Mouse (Mus musculus) adrenal gland, adult 10 weeks (tissue): ENCODE data around the gene Tbc1d16. TPM values are rescaled to one million over a fixed set of nuclear protein-coding genes. Genes with fewer than 3 reads are reported as not detected.

Experiments
- polyA plus RNA-seq: library from polyadenylated mRNA; stranded (reverse); fragments of 350-450 nt; fragmentation: Illumina TruSeq; extraction: RNeasy Lipid Tissue Mini Kit (QIAGEN cat#74804); gene quantifications from one replicate; pipeline ENCODE4 v1.2.3, GENCODE M21; 2014; ENCODE audit warnings: low read depth, low replicate concordance

Tbc1d16 gene
- 2.5 TPM for polyA plus RNA-seq

DNA sequence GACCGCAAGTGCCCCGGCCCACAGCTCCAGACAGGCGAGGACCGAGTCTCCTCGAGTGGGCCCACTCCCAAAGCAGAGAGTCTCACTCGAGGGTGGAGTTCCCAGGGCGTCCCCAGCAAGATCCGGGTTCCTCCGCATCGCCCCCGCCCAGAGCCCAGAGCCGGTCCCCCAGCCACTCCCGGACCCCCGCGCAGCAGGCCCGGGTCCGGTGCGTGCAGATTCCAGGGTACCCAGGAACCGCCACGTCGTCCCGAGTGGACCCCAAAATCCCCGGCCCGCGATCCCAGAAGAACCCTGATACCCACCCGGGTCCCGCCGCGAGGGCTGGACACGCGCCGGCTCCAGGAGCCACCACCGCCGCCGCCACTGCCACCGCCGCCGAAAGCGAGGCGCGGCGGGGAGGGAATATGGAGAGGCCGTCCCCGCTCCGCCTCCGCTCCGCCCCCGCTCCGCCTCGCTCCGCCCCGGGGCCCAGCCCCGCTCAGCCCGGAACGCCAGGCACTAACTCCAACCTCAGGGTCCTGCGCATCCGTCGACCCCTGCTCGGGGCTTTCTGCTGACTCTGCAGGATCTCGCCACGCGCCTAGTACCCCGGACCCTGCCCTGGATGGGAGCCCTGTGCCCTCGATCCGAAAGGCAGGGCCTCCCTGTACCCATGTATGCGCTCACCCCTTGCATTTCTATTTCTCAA, at the start of gene Tbc1d16, which contains the start of gene Ccdc40:
TSS of gene Tbc1d16 (minus strand) at position 409 of the 691 bp plus-strand sequence.
TSS of gene Ccdc40 (plus strand) at position 482 of the 691 bp plus-strand sequence.

DNA sequence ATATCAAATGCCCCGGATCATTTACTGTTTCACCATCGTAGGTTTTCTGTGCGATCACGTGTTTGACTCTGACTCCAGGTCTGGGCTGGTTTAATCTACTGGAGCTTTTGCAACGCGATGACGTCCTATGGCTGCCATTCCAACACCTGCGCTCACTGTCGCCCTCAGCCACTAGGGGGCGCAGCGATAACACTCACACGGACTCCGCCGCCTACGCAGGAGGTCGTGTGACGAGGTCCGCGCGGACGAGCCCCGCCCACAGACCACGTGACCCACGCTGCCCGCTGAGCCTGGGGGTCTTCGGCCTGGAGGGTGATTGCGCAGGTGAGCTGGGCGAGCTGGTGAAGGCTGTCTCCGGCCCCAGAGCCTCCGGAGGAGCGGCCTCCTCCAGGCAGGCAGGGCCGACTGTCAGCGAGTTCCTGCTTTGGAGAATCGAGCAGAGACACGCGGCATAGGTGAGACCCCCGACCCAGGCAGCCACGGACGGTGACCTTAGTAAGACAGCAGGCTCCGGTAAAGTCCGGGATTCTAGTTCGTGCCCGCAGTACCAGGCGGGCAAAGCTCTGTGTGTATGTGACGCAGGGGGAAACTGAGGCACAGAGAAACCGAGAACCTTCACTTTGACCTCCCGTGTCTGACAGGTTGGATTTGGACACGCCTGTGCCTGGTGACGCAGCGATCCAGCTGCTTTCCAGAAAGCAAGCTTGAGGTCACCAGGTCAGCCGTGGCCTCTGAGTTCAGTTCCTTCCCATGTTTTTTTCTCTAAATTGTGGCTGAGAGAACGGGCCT, 39.7 kb upstream of the Tbc1d16 start, which contains the start of gene Gaa:
TSS of gene Gaa (plus strand) at position 120 of the 789 bp plus-strand sequence.

Other genes starting within 250 kb of the Tbc1d16 start
- gene Enpp7, start 240.3 kb downstream of the Tbc1d16 start, polyA plus RNA-seq = not detected
- 0.35 TPM for gene Cbx2, start 205.5 kb downstream of the Tbc1d16 start, polyA plus RNA-seq
- 1.6 TPM for gene Cbx8, start 187.5 kb downstream of the Tbc1d16 start, polyA plus RNA-seq
- gene Cbx4, start 142.3 kb downstream of the Tbc1d16 start, polyA plus RNA-seq = 31.7 TPM
- gene Ccdc40, start 73 bp upstream of the Tbc1d16 start, polyA plus RNA-seq = not detected
- 0.87 TPM for gene Gaa, start 39.4 kb upstream of the Tbc1d16 start, polyA plus RNA-seq
- 83.0 TPM for gene Eif4a3, start 71.6 kb upstream of the Tbc1d16 start, polyA plus RNA-seq
- gene Card14, start 79.3 kb upstream of the Tbc1d16 start, polyA plus RNA-seq = not detected
- 3.0 TPM for gene Sgsh, start 127.0 kb upstream of the Tbc1d16 start, polyA plus RNA-seq
- 3.2 TPM for gene Slc26a11, start 127.1 kb upstream of the Tbc1d16 start, polyA plus RNA-seq
- gene Rnf213, start 164.6 kb upstream of the Tbc1d16 start, polyA plus RNA-seq = 59.5 TPM